Mouse (Mus musculus) CH12.LX (cell line): Measurements from ENCODE around the gene Mettl1. TPM values are rescaled to one million over a fixed set of nuclear protein-coding genes. Genes with fewer than 3 reads are reported as not detected.

Source experiments
- DNase-seq: peaks from one replicate; pipeline ENCODE4 v3.0.0-alpha.2; 2013; ENCODE audit errors: extremely low read depth
- H3K27ac ChIP-seq: 2 replicates; pipeline ENCODE4 v1.5.1; 2012; ENCODE audit warnings: low read depth, mild to moderate bottlenecking, control low read depth, moderate library complexity; ENCODE audit not compliant: insufficient read depth
- H3K27me3 ChIP-seq: replicated peaks from 2 replicates; pipeline ENCODE3; 2012; ENCODE audit warnings: inconsistent platforms
- H3K36me3 ChIP-seq, 2 experiments: replicated peaks in 1 of 2; 2 replicates each; pipeline versions ENCODE3 to v1.6.1; 2012; ENCODE audit warnings: inconsistent platforms in 1 of 2, low read length in 1 of 2, mild to moderate bottlenecking in 1 of 2, mixed read lengths in 1 of 2, moderate library complexity in 1 of 2; ENCODE audit not compliant: control insufficient read depth in 1 of 2, insufficient read depth in 1 of 2
- H3K4me1 ChIP-seq, 2 experiments: 2 replicates each; pipeline ENCODE4 v1.6.1; 2012; ENCODE audit warnings: inconsistent platforms in 1 of 2, moderate library complexity in 1 of 2; ENCODE audit not compliant: insufficient read depth in 2 of 2, control insufficient read depth in 1 of 2
- H3K4me2 ChIP-seq: 2 replicates; pipeline ENCODE4 v1.6.1; 2012; ENCODE audit warnings: low read depth, mild to moderate bottlenecking, control low read depth; ENCODE audit not compliant: poor library complexity, insufficient read depth, severe bottlenecking
- H3K4me3 ChIP-seq, 3 experiments: fragments of 150-350 bp in 1 of 3; sonication (generic) in 1 of 3; replicated peaks in 1 of 3; 2 replicates each; pipeline versions ENCODE3 to v1.5.1; 2011 to 2012; ENCODE audit warnings: low read depth in 2 of 3, low read length in 2 of 3, mild to moderate bottlenecking in 2 of 3, moderate library complexity in 2 of 3, control low read depth in 1 of 3, improper control_type of control experiment in 1 of 3, inconsistent platforms in 1 of 3, mixed read lengths in 1 of 3; ENCODE audit not compliant: poor library complexity in 1 of 3
- H3K79me2 ChIP-seq: replicated peaks from 2 replicates; pipeline ENCODE4 v1.6.1; 2012; ENCODE audit warnings: mild to moderate bottlenecking, moderate library complexity; ENCODE audit not compliant: control insufficient read depth, poor library complexity, insufficient read depth, severe bottlenecking; ENCODE audit errors: extremely low read depth
- H3K9ac ChIP-seq: 2 replicates; pipeline ENCODE4 v1.6.1; 2012; ENCODE audit warnings: low read depth, mild to moderate bottlenecking, control low read depth, moderate library complexity; ENCODE audit not compliant: insufficient read depth
- H3K9me3 ChIP-seq: replicated peaks from 2 replicates; pipeline ENCODE3; 2012; ENCODE audit warnings: low read length, inconsistent platforms, mixed read lengths
- BHLHE40 ChIP-seq: IDR thresholded peaks from 2 replicates; pipeline ENCODE4 v1.6.1; 2011; ENCODE audit warnings: mild to moderate bottlenecking, low read depth, low read length, improper control_type of control experiment
- E2F4 ChIP-seq: IDR thresholded peaks from 2 replicates; pipeline ENCODE4 v1.6.1; 2011; ENCODE audit warnings: low read depth, low read length, improper control_type of control experiment; ENCODE audit not compliant: insufficient replicate concordance
- GABPA ChIP-seq: IDR thresholded peaks from 2 replicates; pipeline ENCODE4 v1.6.1; 2012; ENCODE audit warnings: low read depth, low read length, improper control_type of control experiment, inconsistent platforms; ENCODE audit not compliant: insufficient replicate concordance
- HCFC1 ChIP-seq: IDR thresholded peaks from 2 replicates; pipeline ENCODE4 v1.6.1; 2012; ENCODE audit warnings: low read depth, mild to moderate bottlenecking, inconsistent platforms, low read length, improper control_type of control experiment
- IRF4 ChIP-seq: IDR thresholded peaks from 2 replicates; pipeline ENCODE4 v1.6.1; 2014; ENCODE audit warnings: low read depth, mild to moderate bottlenecking, inconsistent platforms, low read length, improper control_type of control experiment
- JUND ChIP-seq: conservative IDR thresholded peaks from 2 replicates; pipeline ENCODE4 v1.6.1; 2011; ENCODE audit warnings: low read depth, low read length, improper control_type of control experiment
- MAFK ChIP-seq: IDR thresholded peaks from 2 replicates; pipeline ENCODE4 v1.6.1; 2011; ENCODE audit warnings: low read length, improper control_type of control experiment; ENCODE audit not compliant: insufficient replicate concordance
- MAX ChIP-seq: IDR thresholded peaks from 2 replicates; pipeline ENCODE4 v1.6.1; 2011; ENCODE audit warnings: low read length, improper control_type of control experiment
- NELFE ChIP-seq: IDR thresholded peaks from 2 replicates; pipeline ENCODE4 v1.6.1; 2011; ENCODE audit warnings: low read depth, low read length, improper control_type of control experiment
- NRF1 ChIP-seq: IDR thresholded peaks from 2 replicates; pipeline ENCODE4 v1.6.1; 2014; ENCODE audit warnings: low read depth, mild to moderate bottlenecking, inconsistent platforms, low read length, improper control_type of control experiment, moderate library complexity
- POLR2A ChIP-seq: IDR thresholded peaks from 2 replicates; pipeline ENCODE4 v1.6.1; 2011; ENCODE audit warnings: low read depth, mild to moderate bottlenecking, improper control_type of control experiment, low read length
- POLR2AphosphoS2 ChIP-seq: IDR thresholded peaks from 2 replicates; pipeline ENCODE4 v1.6.1; 2011; ENCODE audit warnings: low read depth, low read length, improper control_type of control experiment
- RAD21 ChIP-seq: IDR thresholded peaks from 2 replicates; pipeline ENCODE4 v1.6.1; 2011; ENCODE audit warnings: low read depth, mild to moderate bottlenecking, low read length, improper control_type of control experiment, moderate library complexity
- RCOR1 ChIP-seq: conservative IDR thresholded peaks from 2 replicates; pipeline ENCODE4 v1.6.1; 2012; ENCODE audit warnings: low read depth, mild to moderate bottlenecking, inconsistent platforms, low read length, improper control_type of control experiment
- SIN3A ChIP-seq: IDR thresholded peaks from 2 replicates; pipeline ENCODE4 v1.6.1; 2012; ENCODE audit warnings: low read length, improper control_type of control experiment, inconsistent platforms
- SMC3 ChIP-seq: IDR thresholded peaks from 2 replicates; pipeline ENCODE4 v1.6.1; 2011; ENCODE audit warnings: low read depth, low read length, improper control_type of control experiment
- TBP ChIP-seq: conservative IDR thresholded peaks from 2 replicates; pipeline ENCODE4 v1.6.1; 2011; ENCODE audit warnings: low read depth, low read length, improper control_type of control experiment
- UBTF ChIP-seq: IDR thresholded peaks from 2 replicates; pipeline ENCODE4 v1.6.1; 2012; ENCODE audit warnings: low read depth, mild to moderate bottlenecking, inconsistent platforms, low read length, improper control_type of control experiment, moderate library complexity
- USF2 ChIP-seq: conservative IDR thresholded peaks from 2 replicates; pipeline ENCODE4 v1.6.1; 2011; ENCODE audit warnings: low read depth, low read length, improper control_type of control experiment
- ZC3H11A ChIP-seq: IDR thresholded peaks from 2 replicates; pipeline ENCODE4 v1.6.1; 2012; ENCODE audit warnings: low read depth, mild to moderate bottlenecking, inconsistent platforms, low read length, improper control_type of control experiment
- ZMIZ1 ChIP-seq: IDR thresholded peaks from 2 replicates; pipeline ENCODE4 v1.6.1; 2012; ENCODE audit warnings: low read depth, mild to moderate bottlenecking, inconsistent platforms, low read length, improper control_type of control experiment
- ZNF384 ChIP-seq: IDR thresholded peaks from 2 replicates; pipeline ENCODE4 v1.6.1; 2012; ENCODE audit warnings: low read depth, low read length, improper control_type of control experiment, inconsistent platforms
- dilution Hi-C: fragments of 300-500 bp; cut with MboI; formaldehyde crosslinking; loops from 2 replicates; pipeline ENCODE4 v1.14.3; 2020; ENCODE audit warnings: low sequenced_read_pairs; ENCODE audit not compliant: extremely low pct_unique_long_range_greater_than_20kb, extremely low pct_ligation_motif_present
- in situ Hi-C: fragments of 300-500 bp; cut with MboI; formaldehyde crosslinking; loops from 3 replicates; pipeline ENCODE4 v1.14.3; 2019; ENCODE audit warnings: low sequenced_read_pairs, low pct_ligation_motif_present, low pct_unique_long_range_greater_than_20kb, mixed read lengths
- polyA plus RNA-seq: library from polyadenylated mRNA; unstranded; fragments of >175 nt; gene quantifications from 2 replicates; pipeline ENCODE4 v1.2.1, GENCODE M21; 2012; ENCODE audit warnings: low read depth; ENCODE audit not compliant: insufficient read length
- total RNA-seq, 2 experiments: library from RNA; depleted of rRNA; stranded (reverse); fragments of 300-350 nt in 1 of 2; fragments of >200 nt in 1 of 2; gene quantifications; 2 replicates each; pipeline ENCODE4 v1.2.3; 2012 to 2014

Gene Mettl1
- total RNA-seq (2012; rRNA removed) (28.4 and 32.7 TPM in 2 replicates), total RNA-seq (2014; rRNA removed) (19.6 and 21.6 TPM in 2 replicates), polyA plus RNA-seq (44.0 and 49.4 TPM in 2 replicates)

DNA sequence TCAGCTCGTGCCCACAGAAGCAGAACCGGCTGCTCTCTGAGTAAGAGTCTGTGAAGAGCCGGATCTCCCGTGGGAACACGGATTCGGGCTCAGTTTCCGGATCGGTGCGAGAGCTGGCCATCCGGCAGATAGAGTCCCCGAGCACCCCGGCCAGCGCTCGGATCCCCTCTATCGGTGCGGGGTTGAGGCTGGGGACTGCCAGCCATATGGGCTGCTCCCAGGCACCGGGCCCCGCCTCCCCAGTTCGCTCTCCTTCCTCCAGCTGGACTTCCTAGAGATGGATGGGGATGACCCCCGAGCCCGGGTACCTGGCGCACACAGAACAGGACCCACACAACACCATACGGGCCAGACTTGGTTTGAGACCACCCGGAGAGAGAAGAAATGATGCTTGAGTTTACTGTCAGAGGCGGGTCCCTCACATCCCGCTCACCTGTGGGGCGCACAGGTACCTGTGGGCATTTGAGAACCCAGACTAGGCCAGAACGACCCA lies at the start of gene Mettl1, which contains the start of gene Eef1akmt3:
Mettl1 (plus strand) TSS at position 141 of the 493 bp plus-strand sequence.
Eef1akmt3 (minus strand) TSS at position 240 of the 493 bp plus-strand sequence.
- TF ChIP-seq SIN3A (peak; percentile 2; the same call in 1 of the 2 replicates), BHLHE40 (0 out of 2 replicates have a peak, but pooled peaks have one; percentile 26), TBP (no peak)
- H3K4me3 ChIP-seq = peak within 1 kb of the TSS; percentile 74 to 97 (median 91)
- in situ Hi-C loops = no loop called here
- no peaks in the 10 kb centered on the region for H3K27me3 ChIP-seq
- peak within 1 kb of the TSS; percentile 63 for H3K27ac ChIP-seq
- H3K4me2 ChIP-seq = peak within 1 kb of the TSS; percentile 94
- H3K36me3 ChIP-seq = peaks cover 16 to 47% of the 10 kb centered on the region in 2 experiments
- DNase-seq = no peak
- dilution Hi-C loops = no loop called here
- peak within 1 kb of the TSS; percentile 45 for H3K9ac ChIP-seq
- H3K9me3 ChIP-seq = no peaks in the 10 kb centered on the region
- peaks cover 5% of the 10 kb centered on the region; the same call in 1 of the 2 replicates for H3K79me2 ChIP-seq
- H3K4me1 ChIP-seq = peaks cover 14 to 34% of the 10 kb centered on the region in 2 experiments

DNA sequence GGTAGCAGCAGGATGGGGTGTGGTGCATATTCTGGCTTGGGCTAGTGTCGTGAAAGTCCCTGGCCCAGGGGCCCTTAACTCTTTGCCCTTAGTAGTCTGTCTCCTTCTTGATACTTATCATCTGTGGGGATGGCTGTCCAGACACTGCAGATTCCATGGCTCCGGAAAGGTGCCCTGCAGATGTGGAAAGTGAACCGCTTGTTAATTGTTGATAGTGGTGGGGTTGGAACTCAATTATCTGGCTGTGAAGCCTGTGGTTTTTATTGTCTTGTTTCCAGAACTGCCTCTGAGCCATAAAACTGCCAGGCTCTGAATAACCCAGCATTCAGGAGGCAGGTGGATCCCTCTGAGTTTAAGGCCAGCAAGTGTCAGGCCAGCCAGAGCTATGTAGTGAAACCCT lies 49.5 kb upstream of the Mettl1 start:
- Histone ChIP-seq H3K27ac (no peak overlapping the region), H3K4me2 (no peak overlapping the region), H3K36me3 (peaks cover 37 to 51% of the 10 kb centered on the region in 2 experiments), H3K4me3 (no peak overlapping the region), H3K27me3 (no peaks in the 10 kb centered on the region), H3K4me1 (peaks cover 4 to 61% of the 10 kb centered on the region in 2 experiments; a peak in 3 of 4 replicates)
- dilution Hi-C loops = no loop called here
- no peak for TF ChIP-seq SMC3
- no peak for TF ChIP-seq ZMIZ1
- TF ChIP-seq HCFC1 = no peak
- TF ChIP-seq, all 38 proteins: peak for 0
- Histone ChIP-seq H3K9me3 (no peaks in the 10 kb centered on the region), H3K9ac (no peak overlapping the region), H3K79me2 (no peaks in the 10 kb centered on the region)
- in situ Hi-C loops = loop anchor here (5.0 kb wide), 1 partner anchor 74 kb away; no protein-coding TSS in a partner anchor
- DNase-seq = no peak

DNA sequence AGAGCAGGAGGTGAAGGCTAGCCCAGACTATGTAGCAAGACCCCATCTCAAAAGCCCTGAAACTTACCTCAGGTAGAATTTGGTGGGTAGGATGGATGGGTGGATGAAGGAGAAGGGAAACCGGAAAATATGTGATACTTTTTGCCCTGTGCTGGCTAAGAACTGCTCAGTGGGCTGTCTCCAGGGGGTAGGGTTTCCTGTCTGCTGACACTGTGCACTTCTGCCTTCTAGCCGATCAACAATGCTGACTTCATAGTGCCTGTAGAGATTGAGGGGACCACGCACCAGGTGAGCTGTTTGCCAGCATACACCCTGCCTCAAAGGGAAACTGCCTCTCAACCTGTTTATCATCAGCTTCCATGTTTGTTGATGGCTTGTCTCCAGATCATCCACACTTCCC lies 47.6 kb upstream of the Mettl1 start:
- H3K27me3 ChIP-seq = no peaks in the 10 kb centered on the region
- no peaks in the 10 kb centered on the region for H3K79me2 ChIP-seq
- no peak overlapping the region for H3K9ac ChIP-seq
- DNase-seq = peak; percentile 35
- in situ Hi-C loops = loop anchor here (5.0 kb wide), 1 partner anchor 76 kb away; no protein-coding TSS in a partner anchor
- H3K9me3 ChIP-seq = no peaks in the 10 kb centered on the region
- dilution Hi-C loops = no loop called here
- H3K4me2 ChIP-seq = no peak overlapping the region
- H3K27ac ChIP-seq = no peak overlapping the region
- H3K36me3 ChIP-seq = peaks cover 49 to 61% of the 10 kb centered on the region in 2 experiments
- no peak for TF ChIP-seq IRF4
- TF ChIP-seq MAX = no peak
- TF ChIP-seq MAFK = no peak
- no peak for TF ChIP-seq E2F4
- no peak for TF ChIP-seq NELFE
- TF ChIP-seq BHLHE40 = no peak
- TF ChIP-seq NRF1 = no peak
- no peak for TF ChIP-seq SIN3A
- no peak for TF ChIP-seq GABPA
- no peak for TF ChIP-seq RCOR1
- no peak for TF ChIP-seq UBTF
- no peak for TF ChIP-seq ZC3H11A
- no peak for TF ChIP-seq POLR2AphosphoS2
- no peak for TF ChIP-seq POLR2A
- TF ChIP-seq USF2 = no peak
- TF ChIP-seq JUND = no peak
- no peak for TF ChIP-seq HCFC1
- no peak for TF ChIP-seq ZNF384
- TF ChIP-seq RAD21 = no peak
- H3K4me3 ChIP-seq = no peak overlapping the region
- H3K4me1 ChIP-seq = peaks cover 0 to 59% of the 10 kb centered on the region in 2 experiments; a peak in 3 of 4 replicates
